Mouse (Mus musculus): Measurements from ENCODE around the gene Gpn3. TPM values are rescaled to one million over a fixed set of nuclear protein-coding genes. Genes with fewer than 3 reads are reported as not detected.

Gpn3 gene
- 84.7 TPM for polyA plus RNA-seq (2017; shearing (Covaris generic))

DNA sequence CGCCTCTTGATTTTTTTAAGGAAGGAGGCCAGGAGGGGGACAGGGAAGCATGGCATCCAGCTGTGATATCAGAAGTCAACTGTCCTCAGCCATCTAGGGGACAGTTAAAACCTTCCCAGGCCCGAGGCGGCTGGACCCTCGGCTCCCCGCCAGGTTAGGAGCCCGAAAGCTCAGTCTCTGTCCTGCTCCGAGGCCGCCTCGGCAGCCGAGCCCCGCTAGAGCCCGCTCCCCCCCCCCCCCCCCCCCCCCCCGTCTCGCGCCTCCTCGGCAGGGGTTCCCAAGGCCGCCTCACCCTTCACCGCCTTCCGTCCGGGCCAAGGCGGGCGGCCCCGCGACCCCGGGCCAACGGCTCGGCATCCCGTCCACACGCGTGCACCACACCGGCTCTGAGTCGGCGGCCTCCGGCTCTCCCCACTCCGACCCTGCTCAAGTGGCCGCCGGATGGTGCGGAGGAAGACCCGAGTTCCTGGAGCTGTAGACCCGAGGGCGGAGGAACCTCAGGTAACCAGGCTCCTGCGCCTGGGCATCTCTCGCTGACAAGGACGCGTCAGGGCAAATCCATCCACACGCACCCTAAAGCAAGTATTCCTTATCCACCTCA is at the start of gene Gpn3:
Gene Gpn3, plus strand, starts transcription at position 286 of the 601 bp plus-strand sequence.

DNA sequence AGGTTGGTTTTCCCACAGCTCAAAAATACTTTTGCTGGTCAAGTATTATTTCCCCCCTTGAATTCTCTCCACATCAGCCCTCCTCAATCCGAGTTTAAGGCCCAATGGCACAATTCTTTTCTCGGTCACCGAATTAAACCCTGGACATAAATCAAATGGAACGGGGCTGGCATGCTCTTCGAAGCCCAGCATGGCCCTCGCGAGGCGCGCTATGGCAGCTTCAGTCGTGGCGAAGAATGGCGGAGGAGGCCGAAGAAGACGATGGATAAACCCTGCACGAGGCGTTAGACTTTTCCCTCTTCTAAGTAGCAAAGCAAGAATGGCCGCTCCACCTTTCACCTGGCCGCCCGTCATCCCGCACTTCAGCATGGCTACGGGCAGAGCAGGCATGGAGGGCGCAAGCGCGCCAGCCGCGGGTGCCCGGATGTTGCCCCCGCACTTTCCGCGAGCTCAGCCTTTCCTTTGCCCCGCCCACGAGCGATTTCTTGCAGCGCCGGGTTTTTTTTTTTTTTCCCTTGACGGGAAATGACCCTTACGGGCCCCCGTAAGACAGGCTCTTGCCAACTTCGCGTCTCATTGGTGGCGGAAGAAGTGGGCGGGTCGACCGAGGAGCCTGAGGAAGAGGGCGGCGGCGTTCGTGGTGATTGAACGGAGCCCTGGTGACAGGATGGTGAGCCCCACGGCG is 17.7 kb upstream of the Gpn3 start, which contains the start of the genes Rad9b and Vps29:
Gene Rad9b, minus strand, starts transcription at position 427 of the 685 bp plus-strand sequence.
Gene Vps29, plus strand, starts transcription at position 563 of the 685 bp plus-strand sequence.

DNA sequence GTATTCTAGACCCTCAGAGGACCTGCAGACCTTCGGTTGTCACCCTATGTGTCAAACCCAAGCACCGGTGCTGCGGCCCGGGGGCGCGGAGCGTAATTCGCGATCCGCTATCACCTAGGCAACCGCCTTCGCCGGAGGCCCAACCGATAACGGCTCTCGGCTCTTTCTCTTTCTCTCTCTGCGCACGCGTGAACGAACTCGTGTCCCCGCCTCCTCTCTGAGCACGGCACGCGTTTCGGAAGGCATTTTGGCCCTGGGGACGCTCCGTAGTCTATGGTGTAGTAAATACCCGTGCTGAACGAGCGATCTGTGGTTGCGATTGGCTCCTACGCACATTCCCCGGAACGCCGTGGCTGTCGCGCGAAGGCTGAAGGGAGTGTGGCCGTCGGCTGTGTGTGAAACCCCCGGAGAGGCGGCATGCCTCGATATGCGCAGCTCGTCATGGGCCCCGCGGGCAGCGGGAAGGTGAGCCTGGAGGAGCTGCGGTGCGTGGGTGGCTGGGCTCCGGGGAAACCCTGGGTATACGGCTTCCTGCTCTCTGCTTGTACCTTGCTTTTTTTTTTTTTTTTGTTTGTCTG is 605 bp downstream of the Gpn3 start, which contains the start of gene Fam216a:
Gene Fam216a, minus strand, starts transcription at position 173 of the 578 bp plus-strand sequence.

DNA sequence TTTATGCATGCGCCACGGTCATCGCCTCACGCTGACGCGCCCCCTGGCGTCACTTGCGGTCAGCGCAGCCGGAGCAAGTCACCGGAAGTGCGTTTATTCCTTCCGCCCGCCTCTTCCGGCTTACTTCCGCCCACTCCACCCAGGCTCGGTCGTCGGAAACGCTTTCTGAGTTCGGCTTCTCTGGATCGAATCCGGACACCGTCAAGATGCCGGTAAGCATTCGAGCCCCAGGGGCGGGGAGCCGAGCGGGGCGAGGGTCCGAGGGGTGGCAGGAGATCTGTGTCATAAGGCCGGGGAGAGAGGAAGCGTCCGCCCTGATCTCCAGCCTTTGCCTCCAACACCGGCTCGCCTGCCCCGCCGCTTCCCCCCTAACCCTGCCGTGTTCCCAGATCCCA is 20.1 kb downstream of the Gpn3 start, which contains the start of gene Arpc3:
Gene Arpc3, plus strand, starts transcription at position 93 of the 395 bp plus-strand sequence.

DNA sequence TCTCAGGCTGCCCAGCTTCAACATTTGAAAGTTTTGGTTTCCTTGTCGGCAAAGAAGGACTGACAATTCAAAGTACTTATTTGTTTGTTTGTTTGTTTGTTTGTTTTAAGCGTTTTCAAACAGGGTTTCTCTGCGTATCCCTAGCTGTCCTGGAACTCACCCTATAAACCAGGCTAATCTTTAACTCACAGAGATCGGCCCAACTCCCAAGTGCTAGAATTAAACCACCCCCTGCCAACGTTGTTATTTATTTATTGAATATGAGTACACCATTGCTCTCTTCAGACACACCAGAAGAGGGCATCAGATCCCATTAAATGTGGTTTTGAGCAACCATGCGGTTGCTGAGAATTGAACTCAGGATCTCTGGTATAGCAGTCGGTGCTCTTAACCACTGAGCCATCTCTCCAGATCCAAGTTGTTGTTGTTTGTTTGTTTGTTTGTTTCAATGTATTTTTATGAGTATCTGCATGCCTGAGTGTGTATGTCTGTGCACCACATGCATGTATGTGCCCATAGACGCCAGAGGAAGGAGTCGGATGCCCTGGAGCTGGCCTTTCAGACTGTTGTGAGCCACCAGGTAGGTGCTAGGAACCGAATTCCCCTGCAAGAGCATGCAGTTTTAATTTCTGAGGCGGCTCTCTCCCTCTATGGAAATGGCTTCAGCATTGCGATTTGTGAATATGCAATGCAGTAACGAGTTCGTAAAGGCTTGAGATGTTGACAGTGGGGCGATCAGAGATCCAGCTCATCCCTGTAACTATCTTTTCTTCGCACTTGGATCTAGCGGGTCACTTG is 49.8 kb downstream of the Gpn3 start, which contains the start of gene Anapc7:
Gene Anapc7, plus strand, starts transcription at position 423 of the 798 bp plus-strand sequence.

Other genes starting within 250 kb of the Gpn3 start
- 0.45 TPM for gene Ccdc63, start 231.1 kb upstream of the Gpn3 start, polyA plus RNA-seq (2017; shearing (Covaris generic))
- gene Ppp1cc, start 213.6 kb upstream of the Gpn3 start, polyA plus RNA-seq (2017; shearing (Covaris generic)), result 82.9 TPM
- gene Hvcn1, start 165.1 kb upstream of the Gpn3 start, polyA plus RNA-seq (2017; shearing (Covaris generic)), result 120 TPM
- gene Tctn1, start 107.4 kb upstream of the Gpn3 start, polyA plus RNA-seq (2017; shearing (Covaris generic)), result 2.3 TPM
- 13.1 TPM for gene Pptc7, start 87.5 kb upstream of the Gpn3 start, polyA plus RNA-seq (2017; shearing (Covaris generic))
- gene Rad9b, start 17.6 kb upstream of the Gpn3 start, polyA plus RNA-seq (2017; shearing (Covaris generic)), result 7.2 TPM
- gene Vps29, start 17.5 kb upstream of the Gpn3 start, polyA plus RNA-seq (2017; shearing (Covaris generic)), result 166 TPM
- 22.2 TPM for gene Fam216a, start 488 bp downstream of the Gpn3 start, polyA plus RNA-seq (2017; shearing (Covaris generic))
- 499 TPM for gene Arpc3, start 20.0 kb downstream of the Gpn3 start, polyA plus RNA-seq (2017; shearing (Covaris generic))
- 42.2 TPM for gene Anapc7, start 49.8 kb downstream of the Gpn3 start, polyA plus RNA-seq (2017; shearing (Covaris generic))
- 7.8 TPM for gene Atp2a2, start 130.3 kb downstream of the Gpn3 start, polyA plus RNA-seq (2017; shearing (Covaris generic))
- gene Ift81, start 242.6 kb downstream of the Gpn3 start, polyA plus RNA-seq (2017; shearing (Covaris generic)), result 8.0 TPM